Mouse (Mus musculus) limb, embryonic 14.5 days (tissue): ENCODE measurements at regions not wholly inside any gene's neighbourhood (a gene's known extent, or its start where the extent isn't known, plus 50 kb on each side); places are given as distances from the start of the nearest gene placed in this dataset.

Source experiments
- ATAC-seq: fragments of 200-750 bp; cut with Nextera tagmentation; 2 replicates; pipeline ENCODE4 v1.8.0; 2017; ENCODE audit warnings: low read depth, moderate number of reproducible peaks, moderate TSS enrichment; ENCODE audit not compliant: low FRiP score
- DNase-seq: peaks from one replicate; pipeline ENCODE4 v3.0.0-alpha.2; 2015; ENCODE audit warnings: low spot score
- H3K27ac ChIP-seq: fragments of 300-500 bp; sonication (generic); replicated peaks from 2 replicates; pipeline ENCODE4 v1.5.1; 2014; ENCODE audit warnings: low read depth, mild to moderate bottlenecking, low read length, moderate library complexity, mixed read lengths
- H3K27me3 ChIP-seq: fragments of 300-500 bp; sonication (generic); 2 replicates; pipeline ENCODE4 v1.6.1; 2014; ENCODE audit warnings: low read length, mixed read lengths; ENCODE audit not compliant: control insufficient read depth, insufficient read depth
- H3K36me3 ChIP-seq: fragments of 300-500 bp; sonication (generic); 2 replicates; pipeline ENCODE4 v1.6.1; 2014; ENCODE audit warnings: mild to moderate bottlenecking, low read length, moderate library complexity, mixed read lengths; ENCODE audit not compliant: control insufficient read depth, insufficient read depth
- H3K4me1 ChIP-seq: fragments of 300-500 bp; sonication (generic); 2 replicates; pipeline ENCODE4 v1.6.1; 2014; ENCODE audit warnings: antibody characterized with exemption, low read length, mixed read lengths; ENCODE audit not compliant: control insufficient read depth, insufficient read depth
- H3K4me2 ChIP-seq: fragments of 300-500 bp; sonication (generic); replicated peaks from 2 replicates; pipeline ENCODE4 v1.6.1; 2014; ENCODE audit warnings: low read depth, mild to moderate bottlenecking, low read length, moderate library complexity; ENCODE audit not compliant: severe bottlenecking
- H3K4me3 ChIP-seq: fragments of 300-500 bp; sonication (generic); replicated peaks from 2 replicates; pipeline ENCODE4 v1.5.1; 2014; ENCODE audit warnings: low read length
- H3K9ac ChIP-seq: fragments of 300-500 bp; sonication (generic); 2 replicates; pipeline ENCODE4 v1.6.1; 2014; ENCODE audit warnings: mild to moderate bottlenecking, low read depth, low read length, moderate library complexity; ENCODE audit not compliant: severe bottlenecking
- H3K9me3 ChIP-seq: fragments of 300-500 bp; sonication (generic); 2 replicates; pipeline ENCODE4 v1.6.1; 2016; ENCODE audit warnings: low read length; ENCODE audit not compliant: control insufficient read depth
- POLR2A ChIP-seq: fragments of 200-500 bp; IDR thresholded peaks from 2 replicates; pipeline ENCODE4 v1.8.0; 2012; ENCODE audit warnings: inconsistent platforms, mild to moderate bottlenecking, moderate library complexity, borderline replicate concordance; ENCODE audit not compliant: insufficient read depth, insufficient read length; ENCODE audit errors: extremely low read depth
- WGBS: fragments of 180-500 bp; shearing (Covaris S2); extraction: QIAGEN DNeasy Blood & Tissue Kit; methylation state at CpG from one replicate; pipeline ENCODE4 v1.1.7; 2014; 5-methylcytosine and 5-hydroxymethylcytosine counted together

GRCm38 (mm10) chr3:102292385-102292784 lies 87.9 kb upstream of the Vangl1 start:
- WGBS: 89% methylated on average over 3 of the region's 3 CpGs

GRCm38 (mm10) chr3:102281983-102282382 lies 77.5 kb upstream of the Vangl1 start:
- ATAC-seq (no peak), DNase-seq (no peak)
- 76% methylated on average over 4 of the region's 4 CpGs for WGBS
- Histone ChIP-seq H3K4me3 (no peak overlapping the region), H3K27ac (no peak overlapping the region), H3K4me2 (no peak overlapping the region), H3K4me1 (no peaks in the 10 kb centered on the region; the same call in 1 of the 2 replicates), H3K27me3 (no peaks in the 10 kb centered on the region), H3K9me3 (no peaks in the 10 kb centered on the region), H3K36me3 (no peaks in the 10 kb centered on the region), H3K9ac (no peak overlapping the region)
- no peak for TF ChIP-seq POLR2A

More at GRCm38 (mm10) chr3:102292385-102292784, 87.9 kb upstream of the Vangl1 start:
- Histone ChIP-seq H3K9me3 (0 out of 2 replicates have a peak, but pooled peaks cover 4% of the 10 kb centered on the region), H3K4me1 (no peaks in the 10 kb centered on the region), H3K27ac (no peak overlapping the region), H3K4me3 (no peak overlapping the region), H3K36me3 (no peaks in the 10 kb centered on the region), H3K4me2 (no peak overlapping the region), H3K9ac (no peak overlapping the region), H3K27me3 (no peaks in the 10 kb centered on the region)
- DNase-seq (no peak), ATAC-seq (no peak)
- no peak for TF ChIP-seq POLR2A

- TF ChIP-seq POLR2A: no peak
- H3K27me3 ChIP-seq: no peaks in the 10 kb centered on the region
- ATAC-seq: no peak
Measured at GRCm38 (mm10) chr3:102276758-102277157, 72.3 kb upstream of the Vangl1 start.

GRCm38 (mm10) chr3:102276283-102276682 lies 71.8 kb upstream of the Vangl1 start:
- no peaks in the 10 kb centered on the region for H3K9me3 ChIP-seq
- no peak overlapping the region for H3K27ac ChIP-seq
- ATAC-seq: no peak
- H3K27me3 ChIP-seq: no peaks in the 10 kb centered on the region
- TF ChIP-seq POLR2A: no peak
- no peak for DNase-seq
- no peak overlapping the region for H3K4me3 ChIP-seq
- WGBS: 70% methylated on average over 2 of the region's 2 CpGs
- no peaks in the 10 kb centered on the region for H3K36me3 ChIP-seq
- H3K9ac ChIP-seq: no peak overlapping the region
- H3K4me2 ChIP-seq: no peak overlapping the region
- no peaks in the 10 kb centered on the region; the same call in 1 of the 2 replicates for H3K4me1 ChIP-seq

More at GRCm38 (mm10) chr3:102276758-102277157, 72.3 kb upstream of the Vangl1 start:
- Histone ChIP-seq H3K4me3 (no peak overlapping the region), H3K36me3 (no peaks in the 10 kb centered on the region), H3K4me2 (no peak overlapping the region), H3K9ac (no peak overlapping the region), H3K9me3 (no peaks in the 10 kb centered on the region), H3K27ac (no peak overlapping the region), H3K4me1 (no peaks in the 10 kb centered on the region; the same call in 1 of the 2 replicates)
- DNase-seq: no peak
- WGBS: 56% methylated on average over 2 of the region's 2 CpGs

GRCm38 (mm10) chr3:102275256-102276022 lies 70.9 kb upstream of the Vangl1 start:
- Histone ChIP-seq H3K27ac (no peak overlapping the region), H3K9me3 (no peaks in the 10 kb centered on the region), H3K4me3 (no peak overlapping the region), H3K4me1 (no peaks in the 10 kb centered on the region; the same call in 1 of the 2 replicates), H3K9ac (no peak overlapping the region), H3K27me3 (no peaks in the 10 kb centered on the region), H3K4me2 (no peak overlapping the region), H3K36me3 (no peaks in the 10 kb centered on the region)
- no peak for ATAC-seq
- TF ChIP-seq POLR2A: no peak
- 75% methylated on average over 7 of the region's 7 CpGs for WGBS
- no peak for DNase-seq
